11 mouse cellular contexts compared by ENCODE assay signal in genomic region chr5:135161221-135161620, GRCm38 (mm10). TPM values are rescaled to one million over a fixed set of nuclear protein-coding genes. Genes with fewer than 3 reads are reported as not detected.
DNase-seq lines count a peak whose midpoint lies in the region; ATAC-seq and TF ChIP-seq lines count a peak whose summit lies in the region.
"Had no signal": no experiment of that assay in that cellular context is flagged by ENCODE, and none has a peak within 500 bp of the region (broad histone marks: within the 10 kb centered on the region; RNA-seq: fewer than 3 reads in every experiment).

No protein-coding gene starts in this region.

- peaks cover 31% of the 10 kb centered on the region for H3K36me3 ChIP-seq in midbrain, postnatal 0 days (ENCODE audit: insufficient read depth, low read length)
- peaks cover 68% of the 10 kb centered on the region for H3K36me3 ChIP-seq in midbrain, embryonic 13.5 days

- no peaks in the 10 kb centered on the region for H3K4me1 ChIP-seq in midbrain, postnatal 0 days (ENCODE audit: insufficient read depth, low read length)
- no peaks in the 10 kb centered on the region for H3K4me1 ChIP-seq in midbrain, embryonic 13.5 days (replicated peaks)
- H3K4me1 ChIP-seq in cerebellum, adult 2 months (ENCODE audit: control insufficient read depth, insufficient read depth, low read length) = no peaks in the 10 kb centered on the region
- H3K4me1 ChIP-seq: hindbrain, embryonic 10.5 days had no signal

- no peaks in the 10 kb centered on the region for H3K27me3 ChIP-seq in midbrain, postnatal 0 days (ENCODE audit: insufficient read depth, low read length)
- H3K27me3 ChIP-seq in midbrain, embryonic 13.5 days = no peaks in the 10 kb centered on the region
- no peaks in the 10 kb centered on the region for H3K27me3 ChIP-seq in cerebellum, adult 2 months (ENCODE audit: control insufficient read depth, insufficient read depth, low read length)
- H3K27me3 ChIP-seq: CH12.LX had no signal

- 88% methylated on average over 4 of the region's 4 CpGs for WGBS in midbrain, postnatal 0 days
- over 99% methylated on average over 4 of the region's 4 CpGs for WGBS in midbrain, embryonic 13.5 days
- 94% methylated on average over 4 of the region's 4 CpGs for WGBS in cerebellum, adult 2 months

- no peak for TF ChIP-seq CTCF in midbrain, postnatal 0 days (IDR thresholded peaks at IDR 0.05)
- no peak for TF ChIP-seq CTCF in cerebellum, adult 2 months (IDR thresholded peaks at IDR 0.05; ENCODE audit: borderline replicate concordance, insufficient read depth, low read depth, low read length)

- H3K4me3 ChIP-seq in midbrain, postnatal 0 days (ENCODE audit: low read depth, low read length) = no peak overlapping the region
- H3K4me3 ChIP-seq in midbrain, embryonic 13.5 days (replicated peaks) = no peak overlapping the region
- H3K4me3 ChIP-seq in cerebellum, adult 2 months (replicated peaks; ENCODE audit: insufficient read depth, low read depth, low read length) = no peak overlapping the region
- H3K4me3 ChIP-seq: erythroblast, embryonic 14.5 days; hindbrain, embryonic 10.5 days had no signal

- no peak overlapping the region for H3K4me2 ChIP-seq in midbrain, postnatal 0 days (ENCODE audit: low read depth, low read length, poor library complexity, severe bottlenecking)
- no peak overlapping the region for H3K4me2 ChIP-seq in midbrain, embryonic 13.5 days (replicated peaks)

- DNase-seq in heart, adult 18-20 months = peak; percentile 61 to 73
- no peak for DNase-seq in heart, postnatal 4 days
- DNase-seq in midbrain, postnatal 0 days (ENCODE audit: low spot score) = peak; percentile 43
- peak; percentile 90 for DNase-seq in fibroblast of lung, adult 2 months (ENCODE audit: low read depth)
- peak; percentile 85 for DNase-seq in lung, postnatal 25 days (ENCODE audit: low spot score)
- no peak for DNase-seq in cerebellum, postnatal 25 days
- DNase-seq in cerebellum, adult 2 months = no peak

- no peak for TF ChIP-seq POLR2A in cerebellum, adult 2 months (IDR thresholded peaks at IDR 0.05; ENCODE audit: borderline replicate concordance, insufficient read depth, low read length)

- no peak overlapping the region for H3K27ac ChIP-seq in midbrain, postnatal 0 days (ENCODE audit: low read depth, low read length)
- no peak overlapping the region for H3K27ac ChIP-seq in midbrain, embryonic 13.5 days
- no peak overlapping the region for H3K27ac ChIP-seq in cerebellum, adult 2 months (ENCODE audit: insufficient read depth, low read length)
- H3K27ac ChIP-seq: hindbrain, embryonic 10.5 days had no signal

- H3K9me3 ChIP-seq in midbrain, postnatal 0 days (ENCODE audit: low read length) = no peaks in the 10 kb centered on the region
- H3K9me3 ChIP-seq in midbrain, embryonic 13.5 days = no peaks in the 10 kb centered on the region
- H3K9me3 ChIP-seq: hindbrain, embryonic 10.5 days had no signal

- ATAC-seq in midbrain, postnatal 0 days (ENCODE audit: low FRiP score) = no peak
- ATAC-seq in midbrain, embryonic 13.5 days = no peak

- no peak overlapping the region for H3K9ac ChIP-seq in midbrain, postnatal 0 days (replicated peaks; ENCODE audit: low read length, poor library complexity, severe bottlenecking)
- H3K9ac ChIP-seq in midbrain, embryonic 13.5 days (replicated peaks) = no peak overlapping the region

RNA-seq across cellular contexts. Expression of gene Bcl7b, which starts 6.9 kb away (rescaled TPM):
- 10 to 100 TPM; 47.0 to 47.8 TPM for total RNA-seq in heart, adult 18-20 months (2021)
- total RNA-seq in heart, postnatal 4 days (2021) = 10 to 100 TPM; 31.1 to 31.9 TPM
- total RNA-seq in midbrain, postnatal 0 days (2014; rRNA removed) = 20.0 and 33.2 TPM in 2 replicates
- 39.2 and 39.7 TPM in 2 replicates for polyA plus RNA-seq in midbrain, postnatal 0 days (2015; fragmentation: Nextera tagmentation; extraction: Ambion mirVana)
- polyA plus RNA-seq in midbrain, embryonic 13.5 days (2015; fragmentation: Nextera tagmentation; extraction: Ambion mirVana) = 49.6 and 51.2 TPM in 2 replicates
- 64.4 TPM in 2 replicates for polyA plus RNA-seq in cerebellum, adult 2 months (2012; rRNA removed)

RNA-seq across cellular contexts. Expression of gene Tbl2, which starts 11.8 kb away (rescaled TPM):
- 10 to 100 TPM in 1 of 2 experiments, 1 to 10 TPM in 1; 9.5 to 11.3 TPM for total RNA-seq in heart, adult 18-20 months (2021)
- 10 to 100 TPM; 15.8 to 18.4 TPM for total RNA-seq in heart, postnatal 4 days (2021)
- total RNA-seq in midbrain, postnatal 0 days (2014; rRNA removed) = 28.6 and 62.9 TPM in 2 replicates
- polyA plus RNA-seq in midbrain, postnatal 0 days (2015; fragmentation: Nextera tagmentation; extraction: Ambion mirVana) = 8.9 and 10.0 TPM in 2 replicates
- polyA plus RNA-seq in midbrain, embryonic 13.5 days (2015; fragmentation: Nextera tagmentation; extraction: Ambion mirVana) = 13.7 and 14.3 TPM in 2 replicates
- 17.6 and 18.5 TPM in 2 replicates for polyA plus RNA-seq in cerebellum, adult 2 months (2012; rRNA removed)

RNA-seq across cellular contexts. Expression of gene Baz1b, which starts 25.8 kb away (rescaled TPM):
- 10 to 100 TPM; 39.2 to 43.7 TPM for total RNA-seq in heart, adult 18-20 months (2021)
- 10 to 100 TPM; 53.9 to 54.3 TPM for total RNA-seq in heart, postnatal 4 days (2021)
- total RNA-seq in midbrain, postnatal 0 days (2014; rRNA removed) = 33.4 and 41.3 TPM in 2 replicates
- polyA plus RNA-seq in midbrain, postnatal 0 days (2015; fragmentation: Nextera tagmentation; extraction: Ambion mirVana) = 10.9 and 12.5 TPM in 2 replicates
- polyA plus RNA-seq in midbrain, embryonic 13.5 days (2015; fragmentation: Nextera tagmentation; extraction: Ambion mirVana) = 40.0 and 44.3 TPM in 2 replicates
- 75.3 and 77.4 TPM in 2 replicates for polyA plus RNA-seq in cerebellum, adult 2 months (2012; rRNA removed)

Comparison
In these comparisons a context has a peak if more than half of its experiments do, and no peak if none do; other contexts are left out.
1. DNase-seq: peak in heart, adult 18-20 months (2 of 2), midbrain, postnatal 0 days (single experiment), fibroblast of lung, adult 2 months (single experiment) and lung, postnatal 25 days (single experiment); none in heart, postnatal 4 days (single experiment), cerebellum, postnatal 25 days (0 of 2) and cerebellum, adult 2 months (0 of 2).